Mouse (Mus musculus) frontal cortex, postnatal 36 days (tissue): ENCODE measurements around the gene Nxph1.

Experiments used
- DNase-seq, 2 experiments: peaks; one replicate each; pipeline ENCODE4 v3.0.0; 2022; ENCODE audit warnings: low spot score in 2 of 2

Gene Nxph1

DNA sequence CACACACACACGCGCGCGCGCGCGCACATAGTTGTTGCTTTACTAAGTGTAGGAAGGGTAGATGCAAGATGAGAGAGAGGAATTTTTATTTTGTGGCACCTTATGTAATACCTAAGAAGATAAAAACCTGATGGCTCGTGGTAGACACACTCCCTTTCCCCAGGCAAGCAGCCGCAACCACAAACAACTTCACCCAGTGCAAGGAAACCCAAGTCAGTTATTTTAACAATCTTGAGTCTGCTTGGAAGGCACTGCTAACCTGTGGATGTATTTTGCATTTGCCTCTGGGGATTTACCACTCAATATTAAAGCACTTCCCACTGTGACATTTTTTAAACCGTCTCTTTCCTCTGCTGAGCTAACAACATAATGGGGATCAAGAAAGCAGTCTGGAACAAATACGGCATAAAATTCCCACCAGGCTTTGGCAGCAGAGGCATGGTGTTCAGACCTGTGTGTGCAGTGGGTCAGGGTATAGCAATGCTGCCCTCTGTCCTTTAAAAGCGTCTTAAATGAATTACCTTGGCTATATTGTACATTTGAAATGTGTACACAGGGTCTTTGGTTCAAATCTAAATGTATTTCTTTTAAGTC lies 176.2 kb downstream of the Nxph1 start:
- no peak for DNase-seq

- no peak for DNase-seq
Observed at GRCm38 (mm10) chr6:9133589-9134279, 185.5 kb downstream of the Nxph1 start.

DNA sequence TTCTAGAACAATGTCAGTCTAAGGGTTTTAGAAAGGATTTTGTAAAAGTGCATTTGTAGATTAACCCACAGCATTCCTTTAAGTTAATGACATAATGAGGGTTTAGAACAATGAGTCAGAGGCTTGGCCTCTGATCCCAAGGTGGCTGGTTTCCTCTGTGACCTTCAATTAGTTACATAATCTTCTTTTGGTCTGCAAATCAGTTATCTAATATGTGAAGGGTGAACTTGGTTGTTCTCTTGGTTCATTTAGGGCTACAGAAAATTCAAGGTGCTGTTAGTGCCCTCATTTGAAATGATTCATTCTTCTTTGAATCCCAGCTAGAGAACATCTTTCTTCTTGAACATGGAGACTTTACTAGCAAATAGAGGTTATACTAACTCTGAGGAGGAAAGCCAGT lies 199.7 kb downstream of the Nxph1 start:
- no peak for DNase-seq

DNA sequence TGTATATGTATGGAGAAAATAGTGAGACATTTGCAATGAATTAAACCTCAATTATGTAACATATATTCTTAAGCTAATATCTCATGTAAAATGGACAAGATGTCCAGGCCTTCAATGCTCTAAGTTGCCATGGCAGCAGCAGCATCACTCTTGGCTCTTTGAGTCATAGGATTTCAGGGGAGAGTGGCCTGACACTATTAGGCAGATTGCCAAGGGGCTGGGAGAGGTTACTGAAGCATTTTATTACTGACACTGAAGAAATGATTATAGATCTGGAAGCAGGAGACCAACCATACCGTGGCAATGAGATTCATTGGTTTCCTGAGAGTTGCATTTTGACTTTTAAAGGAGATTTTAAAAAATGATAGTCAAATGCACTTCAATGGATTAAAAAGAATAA lies 201.6 kb downstream of the Nxph1 start:
- no peak for DNase-seq

- no peak for DNase-seq
Observed at GRCm38 (mm10) chr6:9159191-9159590, 211.0 kb downstream of the Nxph1 start.

GRCm38 (mm10) chr6:9182477-9182876 lies 234.2 kb downstream of the Nxph1 start:
- DNase-seq: no peak

DNA sequence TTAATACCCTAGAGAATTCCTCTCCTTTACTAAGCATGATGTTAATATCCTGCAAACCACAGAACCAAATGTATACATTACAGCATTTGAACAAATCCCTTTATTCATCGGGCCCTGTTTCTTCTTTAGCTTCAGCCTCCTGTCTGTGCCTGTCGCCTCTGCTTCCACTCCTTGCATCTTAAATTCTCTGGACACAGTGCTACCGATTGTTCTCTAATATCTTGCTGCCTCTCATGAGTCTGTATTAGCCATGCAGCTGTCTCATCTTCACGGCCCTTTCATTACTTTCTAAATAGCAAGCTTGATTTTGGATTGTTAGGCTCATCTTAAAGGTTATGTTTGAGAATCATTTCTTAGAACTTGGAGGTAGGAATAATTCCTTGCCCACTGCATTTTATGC lies 262.5 kb downstream of the Nxph1 start:
- DNase-seq: no peak

GRCm38 (mm10) chr6:9220724-9221453 lies 272.7 kb downstream of the Nxph1 start:
- no peak for DNase-seq

- DNase-seq: peak in 1 of 2 experiments; percentile 20
Observed at GRCm38 (mm10) chr6:9234802-9235201, 286.6 kb downstream of the Nxph1 start.

GRCm38 (mm10) chr6:9267998-9268397 lies 319.8 kb downstream of the Nxph1 start:
- no peak for DNase-seq
